Mouse (Mus musculus) embryonic facial prominence, embryonic 13.5 days (tissue): ENCODE measurements around the gene Dnm2. TPM values are rescaled to one million over a fixed set of nuclear protein-coding genes. Genes with fewer than 3 reads are reported as not detected.

Experiments used
- ATAC-seq: fragments of 200-750 bp; cut with Nextera tagmentation; 2 replicates; pipeline ENCODE4 v1.8.0; 2017; ENCODE audit warnings: low read depth; ENCODE audit not compliant: insufficient number of reproducible peaks, insufficient read depth, low FRiP score, low TSS enrichment
- H3K27ac ChIP-seq: fragments of 300-500 bp; sonication (generic); 2 replicates; pipeline ENCODE4 v1.5.1; 2015; ENCODE audit warnings: moderate library complexity, mild to moderate bottlenecking, inconsistent platforms
- H3K27me3 ChIP-seq: fragments of 300-500 bp; sonication (generic); 2 replicates; pipeline ENCODE4 v1.6.1; 2015; ENCODE audit warnings: mild to moderate bottlenecking, inconsistent platforms
- H3K36me3 ChIP-seq: fragments of 300-500 bp; sonication (generic); 2 replicates; pipeline ENCODE4 v1.6.1; 2015; ENCODE audit warnings: mild to moderate bottlenecking, inconsistent platforms
- H3K4me1 ChIP-seq: fragments of 300-500 bp; sonication (generic); 2 replicates; pipeline ENCODE4 v1.6.1; 2015; ENCODE audit warnings: inconsistent platforms
- H3K4me2 ChIP-seq: fragments of 300-500 bp; sonication (generic); 2 replicates; pipeline ENCODE4 v1.6.1; 2015; ENCODE audit warnings: moderate library complexity, mild to moderate bottlenecking, inconsistent platforms
- H3K4me3 ChIP-seq: fragments of 300-500 bp; sonication (generic); 2 replicates; pipeline ENCODE4 v1.5.1; 2015; ENCODE audit warnings: mild to moderate bottlenecking, inconsistent platforms
- H3K9ac ChIP-seq: fragments of 300-500 bp; sonication (generic); 2 replicates; pipeline ENCODE4 v1.6.1; 2015; ENCODE audit warnings: mild to moderate bottlenecking, inconsistent platforms
- H3K9me3 ChIP-seq: fragments of 300-500 bp; sonication (generic); 2 replicates; pipeline ENCODE4 v1.6.1; 2016; ENCODE audit warnings: inconsistent platforms
- WGBS: fragments of 180-500 bp; shearing (Covaris S2); methylation state at CpG from one replicate; pipeline ENCODE4 v1.1.7; 2015; ENCODE audit warnings: mixed read lengths; 5-methylcytosine and 5-hydroxymethylcytosine counted together
- microRNA-seq: library from miRNA; unstranded; fragments of <30 nt; microRNA quantifications from one replicate; pipeline ENCODE4, GENCODE M21; 2016
- polyA plus RNA-seq: library from polyadenylated mRNA; unstranded; fragments of >200 nt; fragmentation: Nextera tagmentation; extraction: Ambion mirVana; gene quantifications from 2 replicates; pipeline ENCODE4 v1.2.1, GENCODE M21; 2015

Dnm2 gene
- polyA plus RNA-seq, 1 experiment from 2014 or later: 74.5 TPM

DNA sequence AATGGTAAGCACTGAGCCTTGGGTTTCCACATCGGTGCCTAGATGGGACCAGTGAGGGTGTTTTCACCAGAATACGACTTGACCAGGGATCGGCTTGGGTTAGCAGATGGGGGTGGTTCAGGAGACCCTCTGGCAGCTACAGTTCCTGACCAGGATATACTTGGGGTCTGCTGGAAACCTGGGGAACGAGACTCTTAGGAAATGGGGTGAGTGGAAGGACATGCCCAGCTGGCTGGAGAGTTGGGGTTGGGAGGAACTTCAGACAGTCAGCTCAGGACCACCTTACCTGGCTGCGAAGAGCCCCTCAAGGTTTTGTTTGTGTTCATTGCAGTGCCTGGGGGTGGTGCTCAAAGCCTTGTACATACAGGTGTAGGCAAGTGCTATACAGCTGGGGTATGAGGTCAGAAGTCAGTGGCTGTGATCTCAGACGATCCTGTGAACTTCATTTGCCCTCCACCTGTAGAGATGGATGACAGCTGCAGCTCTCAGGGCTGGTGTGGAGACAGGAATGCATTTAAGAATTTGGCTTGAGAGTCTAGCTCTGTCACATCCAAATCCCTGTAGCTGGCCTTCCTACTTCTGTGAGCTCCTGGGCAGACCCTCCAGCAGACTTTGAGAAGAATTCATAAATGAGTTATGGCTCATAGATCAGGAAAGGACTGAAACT, 129.0 kb downstream of the Dnm2 start:
- Histone ChIP-seq H3K4me1 (peaks cover 16% of the 10 kb centered on the region), H3K9me3 (no peaks in the 10 kb centered on the region), H3K4me3 (no peak overlapping the region), H3K27me3 (no peaks in the 10 kb centered on the region), H3K4me2 (no peak overlapping the region), H3K27ac (no peak overlapping the region), H3K36me3 (peaks cover 45% of the 10 kb centered on the region), H3K9ac (no peak overlapping the region)
- no peak for ATAC-seq
- 86% methylated on average over 6 of the region's 6 CpGs for WGBS

DNA sequence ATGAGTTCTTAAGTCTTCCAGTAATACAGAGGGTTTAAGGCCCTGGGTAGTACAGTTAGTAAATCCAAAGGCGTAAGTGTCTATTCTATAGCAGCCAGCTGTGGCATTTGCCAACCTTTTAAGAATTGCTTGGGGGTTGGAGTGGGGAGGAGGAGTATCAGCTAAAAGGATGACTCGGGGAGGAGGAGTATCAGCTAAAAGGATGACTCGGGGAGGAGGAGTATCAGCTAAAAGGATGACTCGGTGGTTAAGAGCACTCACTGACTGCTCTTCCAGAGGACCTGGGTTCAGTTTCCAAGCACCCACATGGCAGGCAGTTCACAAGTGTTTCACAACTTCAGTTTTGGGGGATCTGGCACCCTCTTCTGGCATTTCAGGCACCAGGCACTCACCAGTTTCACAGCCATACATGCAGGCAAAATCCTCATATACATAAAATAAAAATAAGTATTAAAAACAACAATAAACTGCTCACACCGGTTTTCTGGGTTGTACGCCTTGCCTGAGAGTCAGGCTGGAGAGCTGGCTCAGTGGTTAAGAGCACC, 130.6 kb downstream of the Dnm2 start:
- H3K27me3 ChIP-seq: no peaks in the 10 kb centered on the region
- no peak overlapping the region for H3K9ac ChIP-seq
- no peak overlapping the region for H3K4me2 ChIP-seq
- H3K9me3 ChIP-seq: no peaks in the 10 kb centered on the region
- ATAC-seq: no peak
- no peak overlapping the region for H3K27ac ChIP-seq
- H3K4me3 ChIP-seq: no peak overlapping the region
- peaks cover 44% of the 10 kb centered on the region for H3K36me3 ChIP-seq
- WGBS: 83% methylated on average over 6 of the region's 6 CpGs
- 0 out of 2 replicates have a peak, but pooled peaks cover 5% of the 10 kb centered on the region for H3K4me1 ChIP-seq

DNA sequence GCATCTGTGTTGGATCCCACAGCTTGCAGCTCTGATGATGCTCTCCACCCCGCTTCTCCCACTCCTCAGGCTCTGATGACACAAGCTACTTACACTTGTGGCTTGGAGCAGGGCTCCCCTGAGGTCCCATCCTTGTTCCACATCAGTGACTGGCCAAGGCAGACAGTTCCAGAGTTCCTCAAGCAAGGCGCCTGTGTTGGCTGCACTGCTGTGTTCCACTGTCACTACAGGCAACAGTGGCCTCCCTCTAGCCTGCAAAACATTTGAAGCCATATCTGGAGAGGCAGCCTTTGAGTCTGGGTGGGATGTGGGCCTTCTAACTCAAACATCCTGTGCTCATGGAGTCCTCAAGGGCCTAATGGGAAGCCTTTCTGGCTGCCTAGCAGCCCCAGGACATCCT, 132.3 kb downstream of the Dnm2 start:
- Histone ChIP-seq H3K36me3 (peaks cover 44% of the 10 kb centered on the region), H3K4me2 (no peak overlapping the region), H3K4me3 (no peak overlapping the region), H3K9me3 (no peaks in the 10 kb centered on the region), H3K27me3 (no peaks in the 10 kb centered on the region), H3K9ac (no peak overlapping the region), H3K4me1 (0 out of 2 replicates have a peak, but pooled peaks cover 4% of the 10 kb centered on the region), H3K27ac (no peak overlapping the region)
- ATAC-seq: no peak
- 98% methylated on average over 2 of the region's 2 CpGs for WGBS

Small RNA genes lying within 50 kb of the gene (microRNA-seq; reads per million reads assigned to microRNA genes)
- gene Mir199a-1: 29.6 reads per million, percentile 39 among the genes with 10 or more reads in this experiment

Other genes with a start within 250 kb of the Dnm2 start
- gene Keap1, start 185.5 kb upstream of the Dnm2 start, polyA plus RNA-seq: 65.2 and 70.7 TPM in 2 replicates
- gene S1pr5, start 176.5 kb upstream of the Dnm2 start, polyA plus RNA-seq: 0.21 and 0.58 TPM in 2 replicates
- 33.3 and 35.4 TPM in 2 replicates for gene Atg4d, start 159.6 kb upstream of the Dnm2 start, polyA plus RNA-seq
- gene Kri1, start 136.9 kb upstream of the Dnm2 start, polyA plus RNA-seq: 16.8 and 19.2 TPM in 2 replicates
- gene Cdkn2d, start 133.5 kb upstream of the Dnm2 start, polyA plus RNA-seq: 52.1 and 56.2 TPM in 2 replicates
- 22.3 and 30.1 TPM in 2 replicates for gene Ap1m2, start 112.6 kb upstream of the Dnm2 start, polyA plus RNA-seq
- gene Slc44a2, start 104.2 kb upstream of the Dnm2 start, polyA plus RNA-seq: 120 and 123 TPM in 2 replicates
- 248 and 252 TPM in 2 replicates for gene Ilf3, start 57.0 kb upstream of the Dnm2 start, polyA plus RNA-seq
- 47.0 and 53.5 TPM in 2 replicates for gene Qtrt1, start 13.1 kb upstream of the Dnm2 start, polyA plus RNA-seq
- 112 and 123 TPM in 2 replicates for gene Tmed1, start 85.3 kb downstream of the Dnm2 start, polyA plus RNA-seq
- 6.2 and 7.3 TPM in 2 replicates for gene AB124611, start 101.3 kb downstream of the Dnm2 start, polyA plus RNA-seq
- 46.2 and 47.1 TPM in 2 replicates for gene Carm1, start 122.0 kb downstream of the Dnm2 start, polyA plus RNA-seq
- 30.4 and 32.1 TPM in 2 replicates for gene Timm29, start 167.8 kb downstream of the Dnm2 start, polyA plus RNA-seq
- gene Yipf2, start 167.9 kb downstream of the Dnm2 start, polyA plus RNA-seq: 23.8 and 27.8 TPM in 2 replicates
- gene Smarca4, start 191.3 kb downstream of the Dnm2 start, polyA plus RNA-seq: 94.4 and 102 TPM in 2 replicates